8 mouse cellular contexts compared by ENCODE assay signal in the genomic region with DNA sequence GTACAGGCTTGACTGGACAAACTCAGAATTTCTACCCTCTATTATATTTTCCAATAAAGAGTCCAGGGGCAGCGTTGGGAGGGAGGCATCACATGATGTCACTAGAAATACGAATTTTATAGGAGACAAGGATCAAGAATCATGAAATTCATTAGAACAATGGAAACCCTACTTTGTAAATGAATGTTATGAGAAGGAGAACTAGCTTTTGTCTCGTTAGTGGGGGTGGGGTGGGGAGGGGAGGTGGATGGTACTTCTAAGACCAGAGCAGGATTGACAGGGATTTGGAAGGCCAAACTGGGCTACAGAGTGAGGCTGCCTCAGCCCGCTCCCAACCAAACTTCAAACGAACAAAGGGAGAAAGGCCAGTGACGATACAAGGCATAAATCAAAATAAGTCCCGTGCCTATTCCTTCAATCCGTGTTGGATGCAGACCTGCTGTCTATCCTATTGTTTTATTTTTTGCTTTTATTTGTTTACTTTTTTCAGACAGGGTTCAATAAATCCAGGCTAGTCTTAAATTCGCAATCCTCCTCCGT. TPM values are rescaled to one million over a fixed set of nuclear protein-coding genes. Genes with fewer than 3 reads are reported as not detected.
DNase-seq lines count a peak whose midpoint lies in the region; ATAC-seq and TF ChIP-seq lines count a peak whose summit lies in the region.

No protein-coding gene starts in this region.

- no peaks in the 10 kb centered on the region for H3K27me3 ChIP-seq in lung, embryonic 14.5 days (ENCODE audit: insufficient read depth, low read length)
- no peaks in the 10 kb centered on the region for H3K27me3 ChIP-seq in embryonic facial prominence, embryonic 10.5 days (replicated peaks; ENCODE audit: low read depth, poor library complexity, severe bottlenecking)
- no peaks in the 10 kb centered on the region for H3K27me3 ChIP-seq in limb, embryonic 11.5 days (ENCODE audit: control insufficient read depth, insufficient read depth, low read length)

- H3K4me2 ChIP-seq in lung, embryonic 14.5 days, result peak overlapping the region; percentile 75
- H3K4me2 ChIP-seq in limb, embryonic 11.5 days (ENCODE audit: low read depth, severe bottlenecking), result peak overlapping the region; percentile 60

- no peaks in the 10 kb centered on the region for H3K9me3 ChIP-seq in lung, embryonic 14.5 days (ENCODE audit: low read depth, low read length)
- no peaks in the 10 kb centered on the region for H3K9me3 ChIP-seq in embryonic facial prominence, embryonic 10.5 days
- H3K9me3 ChIP-seq in limb, embryonic 11.5 days (ENCODE audit: control insufficient read depth, low read length), result no peaks in the 10 kb centered on the region

- TF ChIP-seq CTCF in lung, embryonic 14.5 days (IDR thresholded peaks at IDR 0.05; ENCODE audit: low read depth), result no peak

- peaks cover 26% of the 10 kb centered on the region; the same call in 1 of the 2 replicates for H3K36me3 ChIP-seq in lung, embryonic 14.5 days (ENCODE audit: insufficient read depth)
- H3K36me3 ChIP-seq in embryonic facial prominence, embryonic 10.5 days (replicated peaks), result peaks cover 52% of the 10 kb centered on the region
- no peaks in the 10 kb centered on the region; the same call in 1 of the 2 replicates for H3K36me3 ChIP-seq in limb, embryonic 11.5 days (ENCODE audit: control insufficient read depth, insufficient read depth, low read length)

- WGBS in lung, embryonic 14.5 days, result 1% methylated on average over 10 of the region's 10 CpGs
- WGBS in embryonic facial prominence, embryonic 10.5 days, result 9% methylated on average over 10 of the region's 10 CpGs
- 5% methylated on average over 10 of the region's 10 CpGs for WGBS in limb, embryonic 11.5 days

- DNase-seq in lung, embryonic 14.5 days, result peak; percentile 66
- no peak for DNase-seq in lung, postnatal 14 days
- DNase-seq in embryonic facial prominence, embryonic 10.5 days (ENCODE audit: low spot score), result peak; percentile 48
- DNase-seq in limb, embryonic 11.5 days (ENCODE audit: low spot score), result peak; percentile 50
- peak; percentile 21 for DNase-seq in retina, postnatal 1 day
- DNase-seq in yolk sac, embryonic 10.5 days (ENCODE audit: low spot score), result no peak
- DNase-seq in gastrocnemius, postnatal 10 days, result no peak
- DNase-seq in frontal cortex, postnatal 10 days (ENCODE audit: low spot score in 2 of 2), result no peak

- peaks cover 20% of the 10 kb centered on the region; the same call in 1 of the 2 replicates for H3K4me1 ChIP-seq in lung, embryonic 14.5 days (ENCODE audit: insufficient read depth)
- peaks cover 34% of the 10 kb centered on the region for H3K4me1 ChIP-seq in embryonic facial prominence, embryonic 10.5 days
- H3K4me1 ChIP-seq in limb, embryonic 11.5 days (ENCODE audit: control insufficient read depth, insufficient read depth, low read length), result no peaks in the 10 kb centered on the region; the same call in 1 of the 2 replicates

- H3K27ac ChIP-seq in lung, embryonic 14.5 days (ENCODE audit: low read depth), result peak overlapping the region; percentile 97
- peak overlapping the region; percentile 94 for H3K27ac ChIP-seq in embryonic facial prominence, embryonic 10.5 days (replicated peaks)
- H3K27ac ChIP-seq in limb, embryonic 11.5 days (replicated peaks; ENCODE audit: low read depth, low read length), result peak overlapping the region; percentile 86; the same call in 1 of the 2 replicates

- H3K9ac ChIP-seq in lung, embryonic 14.5 days, result peak overlapping the region; percentile 83
- H3K9ac ChIP-seq in limb, embryonic 11.5 days (ENCODE audit: low read length), result peak overlapping the region; percentile 88

- ATAC-seq in lung, embryonic 14.5 days (ENCODE audit: insufficient read depth), result no peak
- ATAC-seq in limb, embryonic 11.5 days (ENCODE audit: insufficient number of reproducible peaks, low FRiP score, low TSS enrichment, low read depth), result no peak

- H3K4me3 ChIP-seq in lung, embryonic 14.5 days (ENCODE audit: low read depth, low read length), result peak overlapping the region; percentile 66
- H3K4me3 ChIP-seq in embryonic facial prominence, embryonic 10.5 days, result peak overlapping the region; percentile 76
- peak overlapping the region; percentile 48 for H3K4me3 ChIP-seq in limb, embryonic 11.5 days (ENCODE audit: low read depth, low read length)

RNA-seq across cellular contexts. Expression of a gene that starts 0.9 kb away (rescaled TPM):
- polyA plus RNA-seq in lung, embryonic 14.5 days (2014; fragmentation: Nextera tagmentation; extraction: Ambion mirVana), result 106 and 107 TPM in 2 replicates
- 62.8 and 64.4 TPM in 2 replicates for polyA plus RNA-seq in embryonic facial prominence, embryonic 10.5 days (2016; fragmentation: Nextera tagmentation; extraction: Ambion mirVana)
- polyA plus RNA-seq in limb, embryonic 11.5 days (2014; fragmentation: Nextera tagmentation; extraction: Ambion mirVana), result 62.4 and 63.5 TPM in 2 replicates
- 10 to 100 TPM; 23.5 to 32.7 TPM for total RNA-seq in gastrocnemius, postnatal 10 days (2021)

RNA-seq across cellular contexts. Expression of a gene that starts 1.0 kb away (rescaled TPM):
- 126 and 131 TPM in 2 replicates for polyA plus RNA-seq in lung, embryonic 14.5 days (2014; fragmentation: Nextera tagmentation; extraction: Ambion mirVana)
- 135 and 141 TPM in 2 replicates for polyA plus RNA-seq in embryonic facial prominence, embryonic 10.5 days (2016; fragmentation: Nextera tagmentation; extraction: Ambion mirVana)
- polyA plus RNA-seq in limb, embryonic 11.5 days (2014; fragmentation: Nextera tagmentation; extraction: Ambion mirVana), result 121 and 123 TPM in 2 replicates
- 10 to 100 TPM; 48.4 to 50.9 TPM for total RNA-seq in gastrocnemius, postnatal 10 days (2021)

Comparison
In these comparisons a context has a peak if more than half of its experiments do, and no peak if none do; other contexts are left out.
1. DNase-seq: peak in lung, embryonic 14.5 days (single experiment), embryonic facial prominence, embryonic 10.5 days (single experiment), limb, embryonic 11.5 days (single experiment) and retina, postnatal 1 day (single experiment); none in lung, postnatal 14 days (single experiment), yolk sac, embryonic 10.5 days (single experiment), gastrocnemius, postnatal 10 days (single experiment) and frontal cortex, postnatal 10 days (0 of 2).
2. Peak in every context shown above with its lines, with median percentiles within 50 percentile points of each other: H3K27ac ChIP-seq and H3K4me3 ChIP-seq.